Mouse (Mus musculus) bone marrow, adult 2 months (tissue): ENCODE measurements around the gene Cubn.

Experiments used
- CTCF ChIP-seq: fragments of 200-500 bp; IDR thresholded peaks from 2 replicates; pipeline ENCODE4 v1.5.1; 2011; ENCODE audit warnings: low read length, control low read depth; ENCODE audit not compliant: control insufficient read depth, insufficient read depth
- POLR2A ChIP-seq: fragments of 200-500 bp; IDR thresholded peaks from 2 replicates; pipeline ENCODE4 v1.6.1; 2011; ENCODE audit warnings: low read depth, mild to moderate bottlenecking, control low read depth, low read length, borderline replicate concordance; ENCODE audit not compliant: control insufficient read depth

- TF ChIP-seq POLR2A = no peak
- no peak for TF ChIP-seq CTCF
These were observed 259.3 kb downstream of the Cubn start for GRCm38 (mm10) chr2:13232305-13232704.
